Mouse (Mus musculus): Measurements from ENCODE around the gene Jpt1.

GRCm38 (mm10) chr11:115490441-115491355, 23.5 kb downstream of the Jpt1 start:
- TF ChIP-seq POLR2A (IDR thresholded peaks at IDR 0.05; ENCODE audit: extremely low read depth, insufficient read depth, low read length), result no peak
- no peak for TF ChIP-seq CTCF (IDR thresholded peaks at IDR 0.05; ENCODE audit: low read depth, low read length)
